Mouse (Mus musculus): ENCODE data around the gene Cbr2. TPM values are rescaled to one million over a fixed set of nuclear protein-coding genes. Genes with fewer than 3 reads are reported as not detected.
A peak's percentile ranks its signal among the peaks of the same experiment; 100 is the strongest.
"Not testable (repeated sequence)": the region's sequence is repeated elsewhere in the genome, so short reads cannot be mapped to it uniquely, and the experiment has no call there.

The Cbr2 gene
- polyA plus RNA-seq, 1 experiment from 2014 or later, result 0.97 TPM

- Histone ChIP-seq H3K4me2 (no peak overlapping the region), H3K36me3 (no peaks in the 10 kb centered on the region), H3K4me1 (replicated peaks) (no peaks in the 10 kb centered on the region), H3K27me3 (peaks cover 4% of the 10 kb centered on the region; the same call in 1 of the 2 replicates), H3K9me3 (peaks cover 6% of the 10 kb centered on the region; the same call in 1 of the 2 replicates), H3K4me3 (no peak overlapping the region), H3K27ac (replicated peaks) (no peak overlapping the region), H3K9ac (no peak overlapping the region)
- WGBS, result 74% methylated on average over 14 of the region's 14 CpGs
- no peak for ATAC-seq (ENCODE audit: low FRiP score, low read depth)
Observed at GRCm38 (mm10) chr11:120761811-120762671, 30.1 kb upstream of the Cbr2 start.

GRCm38 (mm10) chr11:120760236-120760635 lies 28.3 kb upstream of the Cbr2 start:
- Histone ChIP-seq H3K4me2 (no peak overlapping the region), H3K9ac (no peak overlapping the region), H3K27me3 (peaks cover 4% of the 10 kb centered on the region; the same call in 1 of the 2 replicates), H3K4me3 (no peak overlapping the region), H3K9me3 (peaks cover 6% of the 10 kb centered on the region; the same call in 1 of the 2 replicates), H3K4me1 (replicated peaks) (no peaks in the 10 kb centered on the region), H3K27ac (replicated peaks) (no peak overlapping the region), H3K36me3 (no peaks in the 10 kb centered on the region)
- 95% methylated on average over 9 of the region's 9 CpGs for WGBS
- no peak for ATAC-seq (ENCODE audit: low FRiP score, low read depth)

GRCm38 (mm10) chr11:120751606-120752005 lies 19.7 kb upstream of the Cbr2 start:
- H3K4me1 ChIP-seq (replicated peaks), result no peaks in the 10 kb centered on the region
- H3K4me3 ChIP-seq, result no peak overlapping the region
- H3K36me3 ChIP-seq, result no peaks in the 10 kb centered on the region
- no peak for ATAC-seq (ENCODE audit: low FRiP score, low read depth)
- no peak overlapping the region for H3K27ac ChIP-seq (replicated peaks)
- no peaks in the 10 kb centered on the region for H3K9me3 ChIP-seq
- H3K27me3 ChIP-seq, result no peaks in the 10 kb centered on the region
- 70% methylated on average over 4 of the region's 4 CpGs for WGBS
- no peak overlapping the region for H3K4me2 ChIP-seq
- no peak overlapping the region for H3K9ac ChIP-seq

- no peaks in the 10 kb centered on the region for H3K27me3 ChIP-seq
- WGBS, result 61% methylated on average over 8 of the region's 8 CpGs
- no peak overlapping the region for H3K4me2 ChIP-seq
- H3K9me3 ChIP-seq, result no peaks in the 10 kb centered on the region
- no peak overlapping the region for H3K4me3 ChIP-seq
- H3K36me3 ChIP-seq, result no peaks in the 10 kb centered on the region
- ATAC-seq (ENCODE audit: low FRiP score, low read depth), result no peak
- no peak overlapping the region for H3K9ac ChIP-seq
- no peak overlapping the region for H3K27ac ChIP-seq (replicated peaks)
- no peaks in the 10 kb centered on the region for H3K4me1 ChIP-seq (replicated peaks)
Observed at GRCm38 (mm10) chr11:120749430-120749829, 17.5 kb upstream of the Cbr2 start.

GRCm38 (mm10) chr11:120747974-120748373 lies 16.1 kb upstream of the Cbr2 start:
- no peaks in the 10 kb centered on the region for H3K4me1 ChIP-seq (replicated peaks)
- no peak overlapping the region for H3K4me3 ChIP-seq
- no peak for ATAC-seq (ENCODE audit: low FRiP score, low read depth)
- H3K36me3 ChIP-seq, result no peaks in the 10 kb centered on the region
- no peak overlapping the region for H3K9ac ChIP-seq
- H3K9me3 ChIP-seq, result no peaks in the 10 kb centered on the region
- H3K4me2 ChIP-seq, result no peak overlapping the region
- H3K27me3 ChIP-seq, result no peaks in the 10 kb centered on the region
- 81% methylated on average over 4 of the region's 4 CpGs for WGBS
- no peak overlapping the region for H3K27ac ChIP-seq (replicated peaks)

- H3K36me3 ChIP-seq, result no peaks in the 10 kb centered on the region
- H3K9me3 ChIP-seq, result no peaks in the 10 kb centered on the region
- no peaks in the 10 kb centered on the region for H3K27me3 ChIP-seq
- no peak overlapping the region for H3K4me3 ChIP-seq
- ATAC-seq (ENCODE audit: low FRiP score, low read depth), result no peak
- no peak overlapping the region for H3K9ac ChIP-seq
- 79% methylated on average over 7 of the region's 7 CpGs for WGBS
- no peak overlapping the region for H3K4me2 ChIP-seq
- H3K27ac ChIP-seq (replicated peaks), result no peak overlapping the region
- H3K4me1 ChIP-seq (replicated peaks), result no peaks in the 10 kb centered on the region
Observed at GRCm38 (mm10) chr11:120744121-120744701, 12.3 kb upstream of the Cbr2 start.

- Histone ChIP-seq H3K27me3 (no peaks in the 10 kb centered on the region), H3K4me2 (no peak overlapping the region), H3K9me3 (no peaks in the 10 kb centered on the region), H3K4me3 (no peak overlapping the region), H3K4me1 (replicated peaks) (no peaks in the 10 kb centered on the region), H3K36me3 (no peaks in the 10 kb centered on the region), H3K9ac (no peak overlapping the region), H3K27ac (replicated peaks) (no peak overlapping the region)
- WGBS, result 93% methylated on average over 5 of the region's 5 CpGs
- no peak for ATAC-seq (ENCODE audit: low FRiP score, low read depth)
Observed at GRCm38 (mm10) chr11:120740981-120741380, 9.1 kb upstream of the Cbr2 start.

GRCm38 (mm10) chr11:120736424-120736823 lies 4.5 kb upstream of the Cbr2 start:
- no peak overlapping the region for H3K27ac ChIP-seq (replicated peaks)
- H3K9me3 ChIP-seq, result no peaks in the 10 kb centered on the region
- H3K4me3 ChIP-seq, result no peak overlapping the region
- H3K36me3 ChIP-seq, result no peaks in the 10 kb centered on the region
- no peak overlapping the region for H3K4me2 ChIP-seq
- ATAC-seq (ENCODE audit: low FRiP score, low read depth), result no peak
- H3K27me3 ChIP-seq, result no peaks in the 10 kb centered on the region
- no peaks in the 10 kb centered on the region for H3K4me1 ChIP-seq (replicated peaks)
- 81% methylated on average over 6 of the region's 6 CpGs for WGBS
- H3K9ac ChIP-seq, result no peak overlapping the region

GRCm38 (mm10) chr11:120733521-120733920 lies 1.6 kb upstream of the Cbr2 start:
- Histone ChIP-seq H3K36me3 (no peaks in the 10 kb centered on the region), H3K9ac (no peak overlapping the region), H3K4me3 (no peak overlapping the region), H3K27ac (replicated peaks) (no peak overlapping the region), H3K9me3 (no peaks in the 10 kb centered on the region), H3K27me3 (no peaks in the 10 kb centered on the region), H3K4me1 (replicated peaks) (0 out of 2 replicates have a peak, but pooled peaks cover 3% of the 10 kb centered on the region), H3K4me2 (no peak overlapping the region)
- ATAC-seq (ENCODE audit: low FRiP score, low read depth), result no peak
- 59% methylated on average over 6 of the region's 6 CpGs for WGBS

GRCm38 (mm10) chr11:120731395-120731794 lies 519 bp downstream of the Cbr2 start:
- Histone ChIP-seq H3K4me1 (replicated peaks) (peaks cover 9% of the 10 kb centered on the region), H3K36me3 (no peaks in the 10 kb centered on the region), H3K9me3 (no peaks in the 10 kb centered on the region), H3K9ac (no peak overlapping the region), H3K4me3 (no peak overlapping the region), H3K4me2 (no peak overlapping the region), H3K27ac (replicated peaks) (no peak overlapping the region), H3K27me3 (no peaks in the 10 kb centered on the region)
- 93% methylated on average over 1 of the region's 1 CpGs for WGBS
- no peak for ATAC-seq (ENCODE audit: low FRiP score, low read depth)

- Histone ChIP-seq H3K4me1 (replicated peaks) (peaks cover 12% of the 10 kb centered on the region), H3K4me2 (no peak overlapping the region), H3K36me3 (no peaks in the 10 kb centered on the region), H3K27me3 (no peaks in the 10 kb centered on the region), H3K9ac (no peak overlapping the region), H3K27ac (replicated peaks) (no peak overlapping the region), H3K9me3 (no peaks in the 10 kb centered on the region), H3K4me3 (no peak overlapping the region)
- WGBS, result 90% methylated on average over 10 of the region's 10 CpGs
- ATAC-seq (ENCODE audit: low FRiP score, low read depth), result no peak
Observed at GRCm38 (mm10) chr11:120730331-120730870, 1.5 kb downstream of the Cbr2 start.

- Histone ChIP-seq H3K4me1 (replicated peaks) (peaks cover 12% of the 10 kb centered on the region), H3K4me2 (peak overlapping the region; percentile 38), H3K4me3 (peak overlapping the region; percentile 7; the same call in 1 of the 2 replicates)
- not testable (repeated sequence) for H3K27me3 ChIP-seq; ATAC-seq (ENCODE audit: low FRiP score, low read depth); H3K36me3 ChIP-seq; H3K27ac ChIP-seq (replicated peaks); H3K9ac ChIP-seq; H3K9me3 ChIP-seq
- 2% methylated on average over 17 of the region's 21 CpGs for WGBS
Observed at GRCm38 (mm10) chr11:120729432-120730050, 2.4 kb downstream of the Cbr2 start.

Data from hindbrain, embryonic 15.5 days (tissue).